Mouse (Mus musculus): ENCODE results near the gene Ak1.

- TF ChIP-seq CTCF (IDR thresholded peaks at IDR 0.05; ENCODE audit: control insufficient read depth, insufficient read depth, low read length) (no peak), POLR2A (IDR thresholded peaks at IDR 0.05; ENCODE audit: borderline replicate concordance, control insufficient read depth, low read depth, low read length) (no peak)
These were observed 25.8 kb downstream of the Ak1 start for GRCm38 (mm10) chr2:32647366-32647765.
